Mouse (Mus musculus) lung, postnatal 0 days (tissue): ENCODE data around the gene Rap1gap2. TPM values are rescaled to one million over a fixed set of nuclear protein-coding genes. Genes with fewer than 3 reads are reported as not detected.

Experiments used
- ATAC-seq: fragments of 200-750 bp; cut with Nextera tagmentation; 2 replicates; pipeline ENCODE4 v1.8.0; 2017; ENCODE audit warnings: moderate library complexity
- DNase-seq: peaks from one replicate; pipeline ENCODE4 v3.0.0-alpha.2; 2016; ENCODE audit warnings: low spot score
- H3K27ac ChIP-seq: fragments of 300-500 bp; sonication (generic); 2 replicates; pipeline ENCODE4 v1.5.1; 2014; ENCODE audit warnings: antibody characterized with exemption, mild to moderate bottlenecking, low read length, mixed read lengths
- H3K27me3 ChIP-seq: fragments of 300-500 bp; sonication (generic); replicated peaks from 2 replicates; pipeline ENCODE4 v1.6.1; 2014; ENCODE audit warnings: low read length, mixed read lengths; ENCODE audit not compliant: insufficient read depth
- H3K36me3 ChIP-seq: fragments of 300-500 bp; sonication (generic); 2 replicates; pipeline ENCODE4 v1.6.1; 2014; ENCODE audit warnings: low read length, mixed read lengths; ENCODE audit not compliant: insufficient read depth
- H3K4me1 ChIP-seq: fragments of 300-500 bp; sonication (generic); 2 replicates; pipeline ENCODE4 v1.6.1; 2014; ENCODE audit warnings: antibody characterized with exemption, low read depth, low read length, mixed read lengths; ENCODE audit not compliant: insufficient read depth
- H3K4me2 ChIP-seq: fragments of 300-500 bp; sonication (generic); replicated peaks from 2 replicates; pipeline ENCODE4 v1.6.1; 2014; ENCODE audit warnings: low read depth, mild to moderate bottlenecking, low read length, moderate library complexity, mixed read lengths
- H3K4me3 ChIP-seq: fragments of 300-500 bp; sonication (generic); 2 replicates; pipeline ENCODE4 v1.5.1; 2014; ENCODE audit warnings: low read depth, low read length
- H3K9ac ChIP-seq: fragments of 300-500 bp; sonication (generic); replicated peaks from 2 replicates; pipeline ENCODE4 v1.6.1; 2014; ENCODE audit warnings: low read depth, mild to moderate bottlenecking
- H3K9me3 ChIP-seq: fragments of 300-500 bp; sonication (generic); 2 replicates; pipeline ENCODE4 v1.6.1; 2016; ENCODE audit warnings: low read length, mixed read lengths
- CTCF ChIP-seq: IDR thresholded peaks from 2 replicates; pipeline ENCODE4 v1.5.1; 2016; ENCODE audit warnings: antibody characterized with exemption, mild to moderate bottlenecking
- EP300 ChIP-seq: IDR thresholded peaks from 2 replicates; pipeline ENCODE4 v1.6.1; 2016; ENCODE audit warnings: antibody characterized with exemption, mild to moderate bottlenecking, control low read depth
- WGBS: fragments of 180-500 bp; shearing (Covaris S2); extraction: QIAGEN DNeasy Blood & Tissue Kit; methylation state at CpG from one replicate; pipeline ENCODE4 v1.1.7; 2014; 5-methylcytosine and 5-hydroxymethylcytosine counted together
- polyA plus RNA-seq: library from polyadenylated mRNA; unstranded; fragments of >200 nt; fragmentation: Nextera tagmentation; extraction: Ambion mirVana; gene quantifications from 2 replicates; pipeline ENCODE4 v1.2.1, GENCODE M21; 2015

The Rap1gap2 gene
- polyA plus RNA-seq, 1 experiment from 2014 or later: 1.1 TPM

DNA sequence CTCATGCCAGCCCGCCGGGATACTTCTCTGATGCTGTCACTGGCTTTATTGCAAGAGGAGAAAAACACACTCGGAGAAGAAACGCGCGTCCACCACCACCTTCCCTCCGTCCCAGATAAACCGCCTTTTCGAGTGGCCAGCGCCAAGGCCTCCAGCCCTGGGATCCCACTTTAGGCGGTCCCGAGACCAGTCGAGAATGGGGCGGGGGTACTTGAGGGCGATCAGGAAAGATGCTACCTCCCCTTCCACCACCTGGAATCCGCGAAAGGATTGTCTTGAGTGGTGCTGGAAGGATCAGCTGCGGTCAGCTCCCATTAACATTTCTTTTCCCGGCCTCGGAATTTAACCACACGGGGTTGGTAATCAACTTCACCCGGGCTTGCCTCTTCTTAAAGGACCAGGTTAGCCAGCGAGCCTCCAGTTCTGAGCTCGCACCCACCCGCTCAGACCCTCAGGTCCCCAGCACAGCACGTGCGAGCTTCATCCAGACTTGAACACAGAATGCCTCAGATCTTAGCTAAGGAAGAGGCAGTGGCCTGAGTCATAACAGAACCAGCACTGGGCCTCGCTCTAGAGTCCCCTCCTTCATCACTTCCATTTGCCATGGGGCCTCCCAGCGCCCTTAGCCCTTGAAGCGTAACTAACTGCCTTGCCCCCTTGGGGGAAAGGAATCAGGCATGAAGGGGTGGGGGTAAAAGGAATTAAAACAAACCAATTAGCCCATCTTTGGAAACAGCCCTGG is 87.3 kb downstream of the Rap1gap2 start:
- Histone ChIP-seq H3K4me3 (peak overlapping the region; percentile 59), H3K27ac (no peak overlapping the region), H3K36me3 (no peaks in the 10 kb centered on the region), H3K27me3 (peaks cover 10% of the 10 kb centered on the region), H3K4me1 (peaks cover 12% of the 10 kb centered on the region), H3K9ac (peak overlapping the region; percentile 23; the same call in 1 of the 2 replicates), H3K9me3 (no peaks in the 10 kb centered on the region), H3K4me2 (peak overlapping the region; percentile 95)
- no peak for TF ChIP-seq CTCF
- TF ChIP-seq EP300: no peak
- ATAC-seq: peak; percentile 1; the same call in 1 of the 2 replicates
- DNase-seq: no peak
- 12% methylated on average over 29 of the region's 30 CpGs for WGBS

DNA sequence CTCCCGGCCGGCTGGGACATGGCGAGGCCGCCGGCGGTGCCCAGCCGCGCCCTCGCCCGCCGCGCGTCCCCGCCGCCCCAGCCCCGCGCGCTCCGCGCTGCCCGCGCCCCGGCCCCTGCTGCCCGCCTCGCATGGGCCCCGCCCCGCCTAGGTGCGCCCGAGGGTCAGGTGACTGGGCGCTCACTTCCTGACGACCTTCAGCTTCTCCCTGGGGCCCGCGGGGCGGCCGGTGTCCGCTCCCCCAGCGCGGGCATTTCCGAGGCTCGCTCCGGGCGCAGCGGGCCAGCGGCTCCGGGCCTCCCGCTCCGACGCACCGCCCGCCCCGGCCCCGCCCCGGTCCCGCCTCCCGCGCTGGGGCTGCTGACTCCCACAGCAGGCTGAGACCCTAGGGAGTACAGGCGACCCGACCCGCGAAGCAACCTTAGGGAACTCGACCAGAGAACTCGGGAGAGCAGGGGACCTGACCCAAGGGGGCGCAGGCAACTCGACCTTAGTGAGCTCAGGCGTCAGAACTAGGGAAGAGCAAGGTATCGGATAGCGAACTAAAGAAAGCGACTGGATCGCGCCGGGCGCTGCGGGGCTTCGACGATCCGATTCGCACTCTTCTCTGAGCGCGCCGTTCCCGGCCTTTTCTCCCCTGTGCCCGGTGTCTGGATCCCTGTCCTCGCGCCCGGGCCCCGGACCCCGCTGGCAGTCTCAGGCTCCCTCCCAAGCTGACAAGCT is 88.1 kb downstream of the Rap1gap2 start:
- Histone ChIP-seq H3K4me1 (peaks cover 12% of the 10 kb centered on the region), H3K27ac (0 out of 2 replicates have a peak overlapping the region, but pooled peaks have one; percentile 38), H3K27me3 (peaks cover 10% of the 10 kb centered on the region), H3K4me2 (peak overlapping the region; percentile 95), H3K36me3 (no peaks in the 10 kb centered on the region), H3K4me3 (peak overlapping the region; percentile 59), H3K9ac (peak overlapping the region; percentile 23; the same call in 1 of the 2 replicates), H3K9me3 (no peaks in the 10 kb centered on the region)
- ATAC-seq (peak; percentile 77), DNase-seq (peak; percentile 64)
- TF ChIP-seq CTCF: no peak
- no peak for TF ChIP-seq EP300
- WGBS: under 1% methylated on average over 61 of the region's 87 CpGs

DNA sequence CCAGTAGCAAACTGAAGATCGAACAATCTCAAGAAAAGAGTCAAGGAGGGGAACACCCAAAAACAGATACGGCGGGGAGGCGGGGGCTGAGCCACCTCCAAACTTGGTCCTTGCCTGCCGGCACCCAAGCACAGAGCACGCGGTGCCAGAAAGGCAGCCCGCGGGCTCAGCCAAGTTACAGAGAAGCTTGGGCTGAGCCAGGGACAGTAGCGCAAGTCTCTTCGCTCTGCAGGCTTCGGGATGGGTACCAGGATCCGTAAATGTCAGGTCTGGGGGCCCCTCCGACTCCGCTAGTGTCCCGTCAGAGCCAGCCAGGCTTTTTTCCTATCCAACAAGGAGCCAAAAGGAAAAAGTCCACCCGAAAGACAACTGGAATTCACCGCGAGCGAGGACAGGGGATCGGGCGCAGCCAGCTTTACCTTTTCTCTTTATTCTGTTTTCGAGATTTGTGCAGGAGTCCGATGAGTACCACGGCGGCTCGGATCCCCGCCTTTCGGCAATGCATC is 88.7 kb downstream of the Rap1gap2 start:
- Histone ChIP-seq H3K27ac (no peak overlapping the region), H3K9me3 (no peaks in the 10 kb centered on the region), H3K4me1 (peaks cover 12% of the 10 kb centered on the region), H3K36me3 (no peaks in the 10 kb centered on the region), H3K9ac (peak overlapping the region; percentile 23; the same call in 1 of the 2 replicates), H3K4me2 (peak overlapping the region; percentile 95), H3K27me3 (peaks cover 10% of the 10 kb centered on the region), H3K4me3 (peak overlapping the region; percentile 59)
- under 1% methylated on average over 29 of the region's 29 CpGs for WGBS
- DNase-seq: no peak
- no peak for ATAC-seq
- TF ChIP-seq CTCF (no peak), EP300 (no peak)

DNA sequence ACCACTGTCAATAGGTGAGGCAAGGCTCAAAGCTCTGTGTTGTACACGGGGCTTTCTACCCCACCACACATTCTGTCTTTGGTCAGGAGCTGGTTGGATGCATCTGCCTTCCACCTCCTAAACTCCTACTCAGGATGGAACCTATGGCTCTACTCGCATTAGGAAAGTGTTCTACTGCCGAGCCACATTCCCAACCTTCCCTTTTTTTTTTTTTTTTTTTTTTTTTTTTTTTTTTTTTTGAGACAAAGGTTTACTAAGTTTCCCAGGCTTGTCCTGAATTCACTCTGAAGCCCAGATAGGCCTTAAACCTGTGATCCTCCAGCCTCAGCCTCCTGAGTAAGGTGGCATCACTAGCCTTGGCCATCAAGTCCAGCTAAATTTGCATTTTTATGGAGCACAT is 90.5 kb downstream of the Rap1gap2 start:
- Histone ChIP-seq H3K36me3 (no peaks in the 10 kb centered on the region), H3K27ac (no peak overlapping the region), H3K9me3 (no peaks in the 10 kb centered on the region), H3K4me3 (no peak overlapping the region), H3K4me2 (no peak overlapping the region), H3K9ac (no peak overlapping the region), H3K4me1 (peaks cover 7% of the 10 kb centered on the region), H3K27me3 (peaks cover 10% of the 10 kb centered on the region)
- DNase-seq (no peak), ATAC-seq (no peak)
- 73% methylated on average over 3 of the region's 3 CpGs for WGBS
- TF ChIP-seq CTCF (no peak), EP300 (no peak)

DNA sequence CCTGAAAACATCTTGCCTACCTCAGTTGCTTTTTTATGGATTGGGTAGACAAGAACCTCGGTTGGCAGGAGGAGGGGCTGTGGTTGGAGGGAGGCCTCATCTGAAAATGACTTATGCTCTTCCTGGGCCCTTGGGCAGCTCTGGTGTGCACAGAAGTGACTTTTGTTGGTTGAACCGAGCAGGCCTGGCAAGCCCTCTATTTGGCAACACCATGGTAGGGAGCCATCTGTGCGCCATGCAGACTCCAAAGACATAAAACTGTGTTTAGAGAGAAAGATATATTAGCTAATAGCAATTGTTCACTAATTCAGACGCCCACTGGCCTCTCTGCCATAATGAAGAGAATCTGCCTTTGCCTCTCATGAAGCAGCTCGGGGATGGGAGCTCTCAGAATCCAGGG is 94.6 kb downstream of the Rap1gap2 start:
- 73% methylated on average over 5 of the region's 5 CpGs for WGBS
- H3K27me3 ChIP-seq: no peaks in the 10 kb centered on the region; the same call in 1 of the 2 replicates
- H3K4me1 ChIP-seq: no peaks in the 10 kb centered on the region
- H3K36me3 ChIP-seq: no peaks in the 10 kb centered on the region
- H3K9me3 ChIP-seq: no peaks in the 10 kb centered on the region
- H3K4me3 ChIP-seq: no peak overlapping the region
- DNase-seq: no peak
- H3K9ac ChIP-seq: no peak overlapping the region
- no peak overlapping the region for H3K27ac ChIP-seq
- H3K4me2 ChIP-seq: no peak overlapping the region
- no peak for ATAC-seq
- TF ChIP-seq EP300 (no peak), CTCF (no peak)

DNA sequence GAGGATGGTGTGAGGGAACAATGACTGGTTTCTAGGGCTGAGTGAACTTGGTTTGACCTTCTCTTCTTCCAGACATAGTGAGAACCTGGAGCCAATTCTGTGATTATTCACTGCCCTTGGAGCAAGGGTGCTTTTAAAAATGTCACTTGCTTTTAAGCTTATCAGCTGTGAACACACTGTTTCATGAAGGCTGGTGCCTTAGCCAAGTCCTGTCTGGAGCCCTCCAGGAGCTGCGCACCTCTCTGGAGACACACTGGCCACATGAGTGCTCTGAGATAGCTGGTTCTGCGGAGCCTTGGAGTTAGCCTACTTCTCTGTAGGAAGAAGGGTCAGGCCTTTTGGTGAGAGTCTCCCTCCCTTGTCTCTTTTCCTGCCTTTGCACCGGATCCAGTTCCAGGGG is 95.7 kb downstream of the Rap1gap2 start:
- Histone ChIP-seq H3K27ac (no peak overlapping the region), H3K4me2 (no peak overlapping the region), H3K9me3 (no peaks in the 10 kb centered on the region), H3K9ac (no peak overlapping the region), H3K4me3 (no peak overlapping the region), H3K27me3 (no peaks in the 10 kb centered on the region), H3K36me3 (no peaks in the 10 kb centered on the region), H3K4me1 (no peaks in the 10 kb centered on the region)
- TF ChIP-seq CTCF: no peak
- no peak for TF ChIP-seq EP300
- WGBS: 48% methylated on average over 3 of the region's 3 CpGs
- ATAC-seq (no peak), DNase-seq (no peak)
